Mouse (Mus musculus) fat pad, adult 2 months (tissue): Measurements from ENCODE around the gene Acy3.
"Not testable (repeated sequence)": the region's sequence is repeated elsewhere in the genome, so short reads cannot be mapped to it uniquely, and the experiment has no call there.

Source experiments
- DNase-seq: peaks from one replicate; pipeline ENCODE4 v3.0.0-alpha.2; 2011; ENCODE audit warnings: low read depth, low spot score; ENCODE audit errors: extremely low read depth

Acy3 gene

DNA sequence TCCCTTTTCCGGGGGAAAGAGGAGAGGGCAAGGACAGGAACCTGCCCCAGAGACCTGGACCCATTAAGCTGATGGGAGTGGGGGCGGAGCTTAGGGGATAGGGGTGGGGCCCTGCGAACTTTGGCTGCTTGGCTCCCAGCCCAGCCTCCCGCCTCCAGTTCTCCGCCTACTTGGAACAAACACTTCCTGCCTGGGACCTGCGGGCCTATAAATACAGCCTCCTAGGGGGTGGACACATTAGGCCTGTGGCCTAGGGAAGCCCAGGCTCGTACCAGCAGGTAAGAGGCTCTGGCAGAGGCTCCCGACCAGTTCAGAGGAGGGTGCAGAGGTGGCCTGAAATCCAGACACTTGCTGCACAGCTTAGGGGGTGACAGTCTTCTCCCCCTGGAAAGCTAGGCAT lies at the start of gene Acy3:
TSS of gene Acy3 (plus strand) at position 237 of the 400 bp plus-strand sequence.
- peak; percentile 31 for DNase-seq

DNA sequence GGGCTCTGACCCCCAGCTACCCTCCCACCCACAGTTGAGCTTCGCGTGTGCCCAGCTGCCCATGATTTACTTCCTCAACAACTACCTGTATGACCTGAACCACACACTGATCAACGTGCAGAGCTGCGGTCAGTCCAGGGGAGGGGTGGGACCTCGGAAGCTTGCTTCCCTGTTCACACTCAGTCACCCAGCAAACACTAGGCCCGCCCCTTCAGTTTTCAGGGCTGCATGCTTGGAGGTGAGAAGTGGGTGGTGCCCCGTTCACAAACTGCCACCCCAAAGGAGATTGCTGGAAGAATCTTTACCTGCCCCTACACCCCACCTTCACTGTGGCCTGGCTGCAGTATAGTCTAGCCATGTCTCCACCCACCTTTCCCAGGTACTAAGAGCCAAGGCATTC lies 44.1 kb upstream of the Acy3 start:
- DNase-seq, result no peak

DNA sequence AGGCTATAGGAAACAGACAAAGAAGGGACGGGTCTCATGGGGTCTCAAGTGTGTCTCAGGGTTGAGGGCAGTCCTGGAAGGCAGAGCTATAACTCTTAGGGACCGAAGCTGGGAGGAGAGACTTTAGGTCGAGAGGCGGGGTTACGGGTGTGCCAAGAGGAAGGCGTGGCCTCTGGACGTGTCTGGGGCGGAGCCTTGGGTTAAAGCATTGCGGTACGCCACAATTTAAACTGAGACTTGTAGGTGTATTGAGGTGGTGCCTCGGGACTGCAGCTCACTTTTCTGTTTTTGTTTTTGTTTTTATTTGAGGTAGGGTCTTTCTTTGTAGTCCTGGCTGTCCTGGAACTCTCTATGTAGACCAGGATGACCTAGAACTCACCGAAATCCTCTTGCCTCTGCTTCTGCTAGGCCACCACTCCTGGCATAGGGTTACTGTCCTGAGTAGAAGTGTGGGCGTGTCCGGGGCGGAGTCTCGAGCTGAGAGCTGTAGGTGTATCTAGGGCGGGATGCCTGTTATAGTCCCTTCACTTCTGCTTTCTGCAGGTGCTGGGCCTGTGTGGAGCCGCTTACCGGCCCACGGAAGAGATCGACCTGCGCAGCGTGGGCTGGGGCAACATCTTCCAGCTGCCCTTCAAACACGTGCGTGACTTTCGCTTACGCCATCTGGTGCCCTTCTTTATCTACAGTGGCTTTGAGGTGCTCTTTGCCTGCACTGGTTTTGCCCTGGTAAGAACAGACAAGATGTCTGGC lies 43.2 kb upstream of the Acy3 start:
- no peak for DNase-seq

DNA sequence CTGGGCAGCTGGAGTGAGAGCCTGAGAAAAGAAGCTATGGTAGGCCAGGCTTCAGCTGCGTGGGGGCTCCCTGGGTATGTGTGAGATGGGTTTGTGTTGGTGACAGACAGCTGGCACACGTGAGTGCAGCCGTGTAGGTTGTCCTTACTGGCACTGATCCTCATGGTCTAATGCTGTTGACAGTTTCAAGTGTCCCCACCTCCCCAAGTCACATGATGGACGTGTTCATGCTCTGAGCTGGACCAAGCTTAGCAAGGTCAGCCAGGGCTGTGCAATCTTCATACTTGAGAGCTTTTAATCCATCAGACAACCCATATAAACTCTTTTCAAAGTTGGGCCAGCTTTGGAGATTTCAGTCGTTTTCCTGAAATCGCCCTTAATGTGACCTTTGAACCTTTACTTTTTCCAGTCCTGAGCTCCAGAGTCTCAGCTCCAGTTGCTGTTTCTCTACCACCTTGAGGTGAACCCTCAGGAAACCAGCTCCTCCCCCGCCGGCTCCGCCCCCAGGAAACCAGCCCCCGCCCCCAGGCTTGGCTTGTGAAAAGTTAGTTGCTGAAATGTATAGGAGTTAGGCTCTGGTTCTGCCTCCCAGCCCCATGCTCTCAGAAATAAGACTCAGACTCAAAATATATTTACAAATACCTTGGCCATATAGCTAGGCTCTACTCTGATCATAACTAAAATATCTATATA lies 40.4 kb upstream of the Acy3 start:
- no peak for DNase-seq

DNA sequence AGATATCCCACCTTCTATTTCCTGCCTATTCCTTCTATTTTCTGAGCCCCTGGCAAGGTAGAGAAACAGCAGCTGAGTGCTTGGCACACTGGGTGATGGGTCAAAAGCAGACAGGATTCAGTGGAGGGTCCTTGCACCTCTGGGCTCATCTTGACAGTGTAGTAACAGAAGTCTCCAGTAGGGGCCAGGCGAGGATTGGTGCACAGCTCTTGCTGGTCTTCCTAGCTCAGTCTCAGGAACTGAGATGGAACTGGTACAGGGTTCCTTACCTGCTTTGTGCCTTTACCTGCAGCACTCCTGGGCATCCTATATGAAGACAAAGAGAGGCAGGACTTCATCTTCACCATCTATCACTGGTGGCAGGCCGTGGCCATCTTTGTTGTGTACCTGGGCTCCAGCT lies 39.7 kb upstream of the Acy3 start:
- no peak for DNase-seq

DNA sequence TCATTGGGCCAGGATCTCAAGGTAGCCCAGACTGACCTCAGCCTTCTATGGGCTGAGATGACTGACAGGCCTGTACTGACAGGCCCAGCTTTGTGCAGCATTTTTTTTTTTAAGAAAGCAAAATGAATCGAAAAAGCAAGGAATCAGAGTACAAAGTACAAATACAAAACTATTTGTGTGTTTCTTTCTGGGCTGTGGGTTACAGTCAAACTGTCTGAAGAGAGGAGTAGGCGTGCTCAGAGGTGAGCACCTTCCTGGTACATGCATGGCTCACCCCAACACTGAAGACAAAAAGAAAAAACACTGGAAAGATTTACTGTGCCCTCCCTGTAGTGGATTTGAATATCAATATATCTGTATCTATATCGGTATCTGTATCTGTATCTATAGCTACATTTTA lies 38.6 kb upstream of the Acy3 start:
- no peak for DNase-seq

DNA sequence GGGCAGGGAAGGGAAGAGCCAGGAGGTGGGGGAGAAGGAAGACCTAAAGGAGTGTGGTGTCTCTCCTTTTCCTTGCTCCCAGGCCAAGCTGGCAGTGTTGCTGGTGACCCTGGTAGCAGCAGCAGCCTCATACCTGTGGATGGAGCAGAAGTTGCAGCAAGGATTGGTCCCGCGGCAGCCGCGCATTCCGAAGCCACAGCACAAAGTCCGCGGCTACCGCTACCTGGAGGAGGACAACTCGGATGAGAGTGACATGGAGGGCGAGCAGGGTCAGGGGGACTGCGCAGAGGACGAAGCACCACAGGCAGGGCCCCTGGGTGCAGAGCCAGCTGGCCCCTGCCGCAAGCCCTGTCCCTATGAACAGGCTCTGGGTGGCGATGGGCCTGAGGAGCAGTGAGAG lies 37.8 kb upstream of the Acy3 start:
- DNase-seq, result no peak

DNA sequence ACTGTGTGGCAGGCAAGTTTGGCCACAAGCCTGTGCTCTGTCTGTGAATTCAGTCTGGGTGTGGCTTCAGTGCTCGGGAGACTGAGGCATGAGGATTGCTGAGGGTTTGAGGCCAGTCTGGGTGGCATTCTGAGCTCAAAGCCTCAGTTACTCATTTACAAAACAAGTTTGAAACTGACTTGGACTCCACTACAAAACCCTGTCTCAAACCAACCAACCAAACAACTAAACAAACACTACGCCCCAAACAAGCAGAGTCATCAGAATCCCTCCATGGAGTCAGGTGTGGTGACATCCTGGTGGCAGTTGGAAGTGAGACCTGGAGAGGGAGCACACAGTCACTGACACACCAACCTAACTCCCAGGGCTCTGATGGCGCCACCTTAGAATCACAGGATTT lies 36.0 kb upstream of the Acy3 start:
- no peak for DNase-seq

DNA sequence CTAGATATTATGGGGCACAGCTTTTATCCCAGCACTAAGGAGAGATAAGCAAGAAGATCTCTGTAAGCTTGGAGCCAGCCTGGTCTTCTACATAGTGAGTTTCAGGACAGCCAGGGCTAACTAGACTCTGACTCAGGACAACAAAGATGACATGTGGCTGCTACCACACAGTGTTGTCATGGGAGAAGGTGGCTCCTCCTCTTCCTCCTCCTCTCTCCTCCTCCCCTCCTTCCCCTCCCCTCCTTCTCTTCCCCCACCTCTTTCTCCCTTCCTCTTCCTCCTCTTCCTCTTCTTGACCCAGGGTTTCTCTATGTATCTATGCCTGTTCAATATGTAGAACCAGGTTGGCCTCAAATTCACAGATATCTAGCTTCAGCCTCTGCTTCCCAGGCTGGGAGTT lies 34.9 kb upstream of the Acy3 start:
- DNase-seq, result no peak

DNA sequence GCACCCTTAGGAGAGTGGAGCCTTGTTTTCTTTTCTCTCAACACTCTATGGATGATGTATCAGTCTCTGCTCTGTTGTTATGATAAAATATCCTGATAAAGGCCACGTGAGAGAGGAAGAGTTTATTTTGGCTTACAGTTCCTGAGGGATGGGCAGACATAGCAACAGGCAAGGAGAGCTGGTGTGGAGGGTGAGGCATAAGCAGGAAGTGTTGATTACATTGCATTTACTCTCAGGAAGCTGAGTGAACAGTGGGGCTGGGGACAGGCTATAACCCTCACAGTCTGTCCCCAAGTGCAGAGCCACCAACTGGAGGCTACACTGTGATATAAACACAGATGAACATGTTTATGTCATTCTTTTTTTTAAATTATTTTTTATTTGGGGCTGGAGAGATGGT lies 34.3 kb upstream of the Acy3 start:
- DNase-seq, result no peak

DNA sequence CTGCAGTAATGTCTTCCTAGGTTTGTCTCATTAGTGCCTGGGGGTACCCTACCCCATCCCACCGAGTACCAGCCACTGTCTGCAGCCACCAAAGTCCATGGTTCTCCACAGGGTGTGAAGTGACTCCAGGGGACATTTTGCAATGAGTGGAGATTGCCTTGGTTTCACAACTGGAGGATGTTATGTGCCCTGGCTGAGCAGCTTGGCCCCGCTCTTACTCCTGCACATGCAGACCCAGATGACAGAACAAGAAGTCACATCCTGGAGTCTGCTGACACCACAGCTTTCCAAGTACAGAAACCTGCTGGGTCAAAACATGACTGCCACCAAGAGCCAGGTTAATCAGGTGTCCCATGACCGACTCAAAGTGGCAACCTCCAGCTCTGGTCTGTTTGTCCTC lies 31.3 kb upstream of the Acy3 start:
- peak; percentile 36 for DNase-seq

DNA sequence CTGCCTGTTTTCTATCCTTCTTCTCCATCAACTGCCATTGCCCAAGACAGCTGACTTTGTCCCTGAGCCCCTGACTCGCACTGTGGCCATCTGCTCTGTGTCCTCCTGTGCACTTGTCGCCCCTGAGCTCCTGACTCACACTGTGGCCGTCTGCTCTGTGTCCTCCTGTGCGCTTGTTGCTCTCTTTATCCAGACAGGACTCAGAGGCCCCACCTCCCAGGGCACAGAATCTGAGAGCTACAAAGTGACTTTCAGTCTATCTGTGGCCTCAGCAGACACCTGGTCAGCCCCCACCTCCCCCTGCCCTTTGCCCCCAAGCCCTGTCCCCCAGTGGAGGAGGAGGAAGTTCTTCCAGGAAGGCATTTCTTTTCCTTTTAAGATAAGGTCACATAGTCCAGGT lies 30.6 kb upstream of the Acy3 start:
- no peak for DNase-seq

DNA sequence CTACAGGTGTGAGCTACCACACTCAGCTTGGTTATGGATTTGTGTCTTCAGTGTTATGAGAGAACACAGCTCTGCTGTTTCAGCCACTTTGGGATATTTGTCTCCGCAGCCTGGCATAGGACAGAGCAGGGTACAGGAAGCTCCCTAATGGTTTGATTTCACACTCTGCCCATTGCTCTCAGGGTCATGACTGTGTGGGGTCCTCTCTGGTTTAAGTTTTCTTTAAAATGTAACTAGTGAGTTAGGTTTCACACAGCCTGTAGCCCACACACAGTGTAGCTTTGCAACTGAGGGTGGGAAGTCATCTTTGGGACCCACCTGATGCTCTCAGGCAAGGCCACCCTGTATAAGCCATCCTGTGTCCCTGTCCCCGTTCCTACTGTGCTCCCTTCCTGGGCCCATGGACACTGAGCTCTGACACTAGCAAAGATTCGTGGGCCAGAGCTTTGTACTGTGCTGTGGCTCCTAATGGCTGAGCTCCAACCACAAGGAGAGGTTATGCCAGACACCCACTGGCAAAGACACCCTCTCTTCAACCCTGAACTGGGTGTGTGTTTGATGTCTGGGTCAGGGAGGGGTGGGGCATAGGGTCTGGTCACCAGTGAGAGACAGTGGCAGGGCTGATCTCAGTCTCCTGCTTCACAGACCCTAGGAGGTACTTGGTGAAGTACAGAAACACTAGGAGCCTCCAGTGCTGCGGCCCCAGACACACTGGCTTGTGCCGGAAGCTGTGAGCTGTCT lies 28.9 kb upstream of the Acy3 start:
- DNase-seq, result not testable (repeated sequence)

DNA sequence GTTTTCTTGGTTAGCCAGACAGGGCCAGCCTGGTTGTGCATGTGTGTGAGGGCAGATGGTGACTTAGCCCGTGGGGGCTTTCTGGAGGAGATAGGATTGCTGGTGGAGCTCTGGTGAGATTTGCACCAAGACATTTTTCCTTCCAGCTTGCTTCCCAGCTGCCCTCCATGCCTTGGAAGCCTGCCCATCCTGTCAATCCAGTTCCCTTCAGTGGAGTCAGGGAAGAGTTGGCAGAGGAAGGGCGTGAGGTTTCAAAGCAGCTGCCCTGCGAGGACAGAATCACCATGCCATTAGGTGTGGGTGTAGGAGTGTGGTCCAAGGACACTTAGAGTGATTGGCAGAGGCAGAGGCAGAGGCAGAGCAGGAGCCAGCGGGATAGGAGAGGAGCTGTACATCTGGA lies 27.9 kb upstream of the Acy3 start, which contains the start of gene Aldh3b3:
TSS of gene Aldh3b3 (plus strand) at position 176 of the 400 bp plus-strand sequence.
- no peak for DNase-seq

DNA sequence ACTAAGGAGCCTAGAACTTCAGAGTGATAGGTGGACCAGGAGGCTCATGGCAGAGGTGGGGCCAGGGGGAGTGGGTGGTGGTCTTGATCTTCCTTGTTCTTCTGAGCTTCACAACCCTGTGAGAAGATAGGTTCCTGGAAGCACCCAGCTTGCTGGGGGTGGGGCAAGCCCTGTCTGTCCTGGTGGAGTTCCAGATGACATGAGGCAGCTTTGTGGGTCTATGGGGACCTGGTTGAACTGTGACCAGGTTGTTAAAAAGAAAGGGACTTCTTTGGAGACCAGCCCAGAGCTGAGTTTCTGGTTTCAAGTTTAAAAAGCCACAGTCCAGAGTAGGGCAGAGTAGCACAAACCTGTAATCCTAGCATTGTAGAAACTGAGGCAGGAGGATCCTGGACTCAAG lies 27.3 kb upstream of the Acy3 start:
- DNase-seq, result no peak

DNA sequence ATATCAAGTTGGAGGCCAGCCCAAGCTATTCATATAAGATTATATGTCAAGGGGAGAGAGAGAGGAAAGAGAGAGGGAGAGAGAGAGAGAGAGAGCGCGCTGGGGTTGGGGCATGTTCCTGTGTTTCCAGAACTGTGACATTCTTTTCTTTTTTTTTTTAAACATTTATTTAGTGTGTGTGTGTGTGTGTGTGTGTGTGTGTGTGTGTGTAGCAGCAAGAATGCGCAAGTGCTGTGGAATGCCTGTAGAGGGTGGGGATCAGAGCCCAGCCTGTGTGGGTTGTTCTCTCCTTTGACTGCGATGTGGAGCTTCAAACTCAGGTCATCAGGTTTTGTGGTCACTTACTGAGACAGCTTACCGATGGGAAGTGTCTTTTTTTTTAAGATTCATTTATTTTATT lies 26.2 kb upstream of the Acy3 start:
- no peak for DNase-seq

DNA sequence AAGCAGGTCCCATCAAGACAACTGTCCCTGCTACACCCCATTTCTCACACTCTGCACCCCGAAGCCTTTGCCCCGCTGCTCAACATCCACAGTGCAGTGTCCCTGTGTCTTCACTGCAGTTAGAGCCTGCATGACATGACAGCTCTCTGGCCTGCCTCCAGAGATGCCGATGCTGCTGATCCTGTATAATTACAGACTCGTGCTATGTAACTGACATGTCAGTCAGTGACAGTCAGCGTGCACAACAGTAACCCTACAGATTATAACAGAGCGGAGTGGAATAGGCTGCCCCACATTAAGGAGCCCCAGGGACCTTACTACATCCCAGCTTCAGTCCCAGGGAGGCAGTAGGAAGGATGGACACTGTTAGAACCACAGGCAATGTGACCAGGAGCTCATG lies 24.6 kb upstream of the Acy3 start:
- DNase-seq, result not testable (repeated sequence)

DNA sequence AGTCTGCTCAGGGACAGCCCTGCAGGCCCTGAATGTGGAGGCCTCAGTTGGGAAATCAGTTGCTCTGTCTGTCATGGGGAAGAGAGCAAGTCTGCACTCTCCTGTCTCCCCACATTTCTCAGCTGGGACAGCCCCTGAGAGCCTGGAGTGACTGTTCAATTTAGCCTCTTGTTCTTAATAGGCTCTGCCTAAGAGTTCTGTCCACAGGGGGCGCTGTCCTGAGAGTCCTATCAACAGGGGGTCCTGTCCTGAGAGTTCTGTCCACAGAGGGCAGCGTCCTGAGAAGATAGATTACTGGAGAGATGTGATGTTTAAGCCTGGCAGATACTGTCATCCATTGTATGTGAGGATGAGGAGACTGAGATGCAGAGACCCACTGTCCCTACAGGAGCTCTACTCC lies 23.9 kb upstream of the Acy3 start:
- DNase-seq, result no peak

DNA sequence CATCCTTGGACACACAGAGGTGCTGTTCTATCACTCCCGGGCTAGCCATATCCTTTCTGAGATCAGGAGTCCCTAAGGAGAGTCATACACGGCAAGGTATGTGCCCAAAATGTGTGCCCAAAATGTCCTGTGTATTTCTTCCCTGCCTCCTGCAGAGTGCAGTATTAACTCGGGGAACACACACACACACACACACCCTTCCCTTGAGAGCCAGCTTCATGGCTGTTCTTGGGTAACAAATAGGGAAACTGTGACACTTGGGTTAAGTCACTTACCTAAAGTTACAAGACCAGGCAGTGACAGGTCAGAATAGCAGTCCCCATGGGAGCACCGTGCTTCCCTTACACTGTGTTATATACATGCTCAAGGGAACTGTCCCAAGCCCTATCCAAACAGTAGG lies 22.3 kb upstream of the Acy3 start:
- no peak for DNase-seq

DNA sequence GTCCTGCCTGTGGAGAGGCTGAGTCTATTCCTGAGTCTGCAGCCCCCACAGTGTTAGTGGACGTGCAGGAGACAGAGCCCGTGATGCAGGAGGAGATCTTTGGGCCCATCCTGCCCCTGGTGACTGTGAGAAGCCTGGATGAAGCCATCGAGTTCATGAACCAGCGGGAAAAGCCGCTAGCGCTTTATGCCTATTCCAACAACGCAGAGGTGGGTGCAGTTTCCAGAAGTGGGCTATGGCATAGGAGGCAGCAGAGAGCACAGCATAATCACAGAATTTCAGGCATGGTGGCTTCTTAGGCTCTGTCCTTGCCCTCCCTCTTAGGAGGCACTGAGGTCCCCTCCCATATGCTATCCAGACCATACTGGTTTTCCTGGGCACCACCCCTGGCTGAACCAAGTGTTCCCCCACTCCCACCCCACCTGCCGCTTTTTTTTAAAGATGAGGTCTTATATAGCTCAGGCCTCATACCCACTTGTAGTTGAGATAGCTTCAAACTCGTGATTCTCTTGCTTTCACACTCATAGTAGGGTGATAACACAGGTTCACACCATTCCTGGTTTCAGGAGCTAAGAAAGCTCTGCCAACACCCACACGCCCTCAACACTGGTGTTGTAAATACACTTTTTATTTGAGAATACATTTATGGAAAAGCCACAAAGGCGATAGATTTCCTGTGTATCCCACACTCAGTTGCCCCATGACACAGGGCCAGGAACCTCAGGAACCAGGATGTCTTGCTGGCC lies 19.9 kb upstream of the Acy3 start:
- no peak for DNase-seq

DNA sequence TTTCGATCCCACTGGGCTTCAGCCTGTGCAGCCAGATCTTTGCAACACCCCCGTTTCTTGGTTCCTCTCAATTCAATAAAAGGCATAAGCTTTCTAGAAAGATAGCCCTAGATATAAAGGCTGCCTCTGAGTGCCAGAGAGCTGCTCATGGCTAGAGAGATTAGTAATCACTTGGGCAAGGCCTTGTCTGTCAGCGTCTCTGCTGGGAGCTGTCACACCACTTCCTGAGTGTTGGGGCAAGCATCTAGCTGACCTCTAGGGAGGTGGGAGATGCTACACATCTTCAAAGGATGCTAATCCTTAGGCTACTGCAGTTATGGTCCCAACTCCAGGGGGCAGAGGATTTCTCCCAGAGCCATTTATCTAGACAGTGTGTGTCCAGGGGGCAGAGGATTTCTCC lies 19.1 kb upstream of the Acy3 start:
- DNase-seq, result no peak
